Mouse (Mus musculus) ES-E14 (cell line): ENCODE measurements at regions not wholly inside any gene's neighbourhood (a gene's known extent, or its start where the extent isn't known, plus 50 kb on each side); places are given as distances from the start of the nearest gene placed in this dataset.
A peak's percentile ranks its signal among the peaks of the same experiment; 100 is the strongest.

Source experiments
- DNase-seq: peaks from one replicate; pipeline ENCODE4 v3.0.0-alpha.2; 2013; ENCODE audit warnings: low read depth, low spot score
- H3K27ac ChIP-seq: 2 replicates; pipeline ENCODE4 v1.5.1; 2012; ENCODE audit warnings: low read depth, mild to moderate bottlenecking, low read length, moderate library complexity, mixed read lengths; ENCODE audit not compliant: poor library complexity, insufficient read depth, severe bottlenecking
- H3K36me3 ChIP-seq: 2 replicates; pipeline ENCODE4 v1.6.1; 2012; ENCODE audit warnings: mild to moderate bottlenecking, low read length, moderate library complexity, mixed read lengths; ENCODE audit not compliant: control insufficient read depth, poor library complexity, insufficient read depth, severe bottlenecking
- H3K4me1 ChIP-seq, 2 experiments: fragments of 150-350 bp in 1 of 2; sonication (generic) in 1 of 2; 2 replicates each; pipeline ENCODE4 v1.6.1; 2012; ENCODE audit warnings: low read length in 2 of 2, mild to moderate bottlenecking in 1 of 2, mixed read lengths in 1 of 2; ENCODE audit not compliant: control insufficient read depth in 2 of 2, insufficient read depth in 2 of 2, poor library complexity in 1 of 2
- H3K4me3 ChIP-seq, 2 experiments: fragments of 150-350 bp in 1 of 2; sonication (generic) in 1 of 2; 2 replicates each; pipeline ENCODE4 v1.5.1; 2012; ENCODE audit warnings: low read length in 2 of 2, low read depth in 1 of 2, mild to moderate bottlenecking in 1 of 2, mixed read lengths in 1 of 2; ENCODE audit not compliant: insufficient read depth in 1 of 2, poor library complexity in 1 of 2, severe bottlenecking in 1 of 2
- H3K9ac ChIP-seq: 2 replicates; pipeline ENCODE4 v1.6.1; 2012; ENCODE audit warnings: low read depth, mild to moderate bottlenecking, low read length, mixed read lengths; ENCODE audit not compliant: poor library complexity, insufficient read depth, severe bottlenecking
- H3K9me3 ChIP-seq: fragments of 150-350 bp; sonication (generic); 2 replicates; pipeline ENCODE4 v1.6.1; 2012; ENCODE audit warnings: low read depth, mild to moderate bottlenecking, low read length; ENCODE audit not compliant: control insufficient read depth, insufficient read depth
- CHD2 ChIP-seq: IDR thresholded peaks from 2 replicates; pipeline ENCODE4 v1.6.1; 2014; ENCODE audit warnings: mild to moderate bottlenecking, low read depth, low read length, inconsistent platforms
- HCFC1 ChIP-seq: IDR thresholded peaks from 2 replicates; pipeline ENCODE4 v1.6.1; 2012; ENCODE audit warnings: low read length, inconsistent platforms, borderline replicate concordance; ENCODE audit not compliant: insufficient read depth
- MAFK ChIP-seq: IDR thresholded peaks from 2 replicates; pipeline ENCODE4 v1.6.1; 2014; ENCODE audit warnings: mild to moderate bottlenecking, low read depth, low read length, inconsistent platforms; ENCODE audit not compliant: insufficient read depth
- ZC3H11A ChIP-seq: IDR thresholded peaks from 2 replicates; pipeline ENCODE4 v1.6.1; 2012; ENCODE audit warnings: low read depth, mild to moderate bottlenecking, inconsistent platforms, low read length, borderline replicate concordance
- ZNF384 ChIP-seq: IDR thresholded peaks from 2 replicates; pipeline ENCODE4 v1.6.1; 2012; ENCODE audit warnings: low read depth, low read length, inconsistent platforms
- in situ Hi-C, 2 experiments: fragments of 600-800 bp; cut with MboI; formaldehyde crosslinking; loops; one replicate each; pipeline ENCODE4 v1.15.1; 2025; ENCODE audit warnings: low sequenced_read_pairs in 2 of 2, inconsistent platforms in 1 of 2; ENCODE audit not compliant: unreplicated experiment in 2 of 2

DNA sequence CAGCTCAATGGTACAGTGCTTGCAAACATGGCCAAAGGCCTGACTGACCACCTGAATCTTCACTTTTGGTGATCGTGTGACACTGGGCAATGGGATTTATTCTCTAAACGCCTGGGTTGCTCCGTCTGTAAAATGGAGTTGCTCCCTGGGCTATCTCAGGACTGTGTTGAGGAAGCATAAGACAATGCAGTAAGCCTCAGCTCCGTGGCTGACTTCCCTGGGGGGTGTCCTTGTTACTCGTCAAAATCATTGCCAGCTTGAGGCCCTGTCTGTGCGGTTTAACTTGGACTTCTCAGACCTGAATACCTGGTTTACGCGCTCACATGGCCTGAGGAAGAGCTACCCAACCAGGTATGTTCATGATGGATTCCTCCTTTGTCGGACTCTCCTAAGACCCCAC, 68.0 kb downstream of the Zfp706 start:
- no peak for DNase-seq
- no peaks in the 10 kb centered on the region for H3K9me3 ChIP-seq
- in situ Hi-C loops: no loop called here
- peaks cover 5 to 25% of the 10 kb centered on the region in 2 experiments; a peak in 3 of 4 replicates for H3K4me1 ChIP-seq
- no peak overlapping the region for H3K27ac ChIP-seq
- no peaks in the 10 kb centered on the region for H3K36me3 ChIP-seq
- no peak for TF ChIP-seq ZC3H11A
- no peak for TF ChIP-seq HCFC1
- TF ChIP-seq CHD2: no peak
- no peak for TF ChIP-seq ZNF384
- no peak for TF ChIP-seq MAFK
- no peak overlapping the region for H3K9ac ChIP-seq
- no peak overlapping the region for H3K4me3 ChIP-seq

DNA sequence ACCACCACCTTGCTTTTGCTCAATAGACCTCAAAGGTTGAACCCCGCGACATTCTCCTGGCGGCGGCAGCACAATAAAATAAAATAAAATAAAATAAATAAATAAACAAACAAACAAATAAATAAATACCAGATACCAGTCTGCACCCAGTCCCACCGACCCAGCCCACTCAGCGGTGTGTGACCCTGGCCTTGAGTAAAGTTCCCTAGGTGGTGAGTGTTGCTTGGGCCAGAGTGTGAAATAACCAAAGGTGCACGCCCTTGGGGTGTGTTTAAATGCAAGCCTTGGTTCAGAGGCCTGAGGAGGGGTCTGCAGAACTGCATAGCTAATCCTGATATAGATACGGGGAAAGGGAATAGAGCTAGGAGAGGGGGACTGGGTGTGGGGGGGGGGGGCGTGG, 68.4 kb downstream of the Zfp706 start:
- Histone ChIP-seq H3K36me3 (no peaks in the 10 kb centered on the region), H3K4me1 (peaks cover 5 to 26% of the 10 kb centered on the region in 2 experiments; a peak in 3 of 4 replicates), H3K4me3 (peak overlapping the region; percentile 39 to 72), H3K9ac (no peak overlapping the region), H3K9me3 (no peaks in the 10 kb centered on the region), H3K27ac (no peak overlapping the region)
- DNase-seq: no peak
- TF ChIP-seq ZNF384 (no peak), CHD2 (no peak), MAFK (no peak), ZC3H11A (no peak), HCFC1 (no peak)
- in situ Hi-C loops: no loop called here

GRCm38 (mm10) chr15:36938511-36939150, 68.9 kb downstream of the Zfp706 start:
- Histone ChIP-seq H3K4me3 (peak overlapping the region; percentile 64 to 72), H3K9ac (peak overlapping the region; percentile 84), H3K9me3 (no peaks in the 10 kb centered on the region), H3K4me1 (peaks cover 5 to 29% of the 10 kb centered on the region in 2 experiments; a peak in 3 of 4 replicates), H3K27ac (peak overlapping the region; percentile 86), H3K36me3 (no peaks in the 10 kb centered on the region)
- peak; percentile 93 for DNase-seq
- peak; percentile 78 for TF ChIP-seq MAFK
- no peak for TF ChIP-seq CHD2
- no peak for TF ChIP-seq ZNF384
- no peak for TF ChIP-seq ZC3H11A
- in situ Hi-C loops: no loop called here

- Histone ChIP-seq H3K9ac (peak overlapping the region; percentile 84), H3K4me3 (peak overlapping the region; percentile 64 to 72), H3K9me3 (no peaks in the 10 kb centered on the region), H3K4me1 (peaks cover 9 to 32% of the 10 kb centered on the region in 2 experiments), H3K36me3 (no peaks in the 10 kb centered on the region), H3K27ac (peak overlapping the region; percentile 86)
- TF ChIP-seq HCFC1 (no peak), CHD2 (no peak), ZNF384 (no peak)
- in situ Hi-C loops: no loop called here
- DNase-seq: no peak
Observed at GRCm38 (mm10) chr15:36937757-36938498, 69.6 kb downstream of the Zfp706 start.
